Mouse (Mus musculus): ENCODE data around the gene Spata25. TPM values are rescaled to one million over a fixed set of nuclear protein-coding genes. Genes with fewer than 3 reads are reported as not detected.
A peak's percentile ranks its signal among the peaks of the same experiment; 100 is the strongest.
"Not testable (repeated sequence)": the region's sequence is repeated elsewhere in the genome, so short reads cannot be mapped to it uniquely, and the experiment has no call there.

Spata25 gene
- total RNA-seq (2021) = under 1 TPM; 0.47 to 0.79 TPM
- long read RNA-seq, experiment 1 = 0 reads
- long read RNA-seq, experiment 2 = 0 reads

DNA sequence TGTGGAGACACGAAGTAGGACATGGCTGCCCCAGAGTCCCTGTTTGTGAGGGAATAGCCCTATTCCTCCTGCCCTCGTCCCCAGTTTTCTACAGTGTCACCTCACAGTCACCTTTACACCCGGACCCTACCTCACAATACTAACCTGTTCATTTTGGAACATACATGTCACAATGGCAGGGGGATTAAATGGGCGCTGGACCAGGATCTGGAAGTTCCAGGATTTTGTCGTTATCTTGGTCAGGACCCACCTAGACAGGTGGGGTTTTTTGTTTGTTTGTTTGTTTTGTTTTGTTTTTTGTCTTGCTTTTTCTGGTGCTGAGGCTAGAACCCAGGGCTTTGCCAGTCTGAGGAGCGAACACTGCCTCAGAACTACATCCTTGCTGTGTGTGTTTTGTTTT, at the start of gene Spata25:
TSS of gene Spata25 (minus strand) at position 101 of the 400 bp plus-strand sequence.
- no peak for DNase-seq (ENCODE audit: low spot score in 2 of 2)
- Histone ChIP-seq H3K4me3 (no peak within 1 kb of the TSS), H3K27ac (no peak within 1 kb of the TSS)
- no peak for TF ChIP-seq CTCF (conservative IDR thresholded peaks at IDR 0.05)

DNA sequence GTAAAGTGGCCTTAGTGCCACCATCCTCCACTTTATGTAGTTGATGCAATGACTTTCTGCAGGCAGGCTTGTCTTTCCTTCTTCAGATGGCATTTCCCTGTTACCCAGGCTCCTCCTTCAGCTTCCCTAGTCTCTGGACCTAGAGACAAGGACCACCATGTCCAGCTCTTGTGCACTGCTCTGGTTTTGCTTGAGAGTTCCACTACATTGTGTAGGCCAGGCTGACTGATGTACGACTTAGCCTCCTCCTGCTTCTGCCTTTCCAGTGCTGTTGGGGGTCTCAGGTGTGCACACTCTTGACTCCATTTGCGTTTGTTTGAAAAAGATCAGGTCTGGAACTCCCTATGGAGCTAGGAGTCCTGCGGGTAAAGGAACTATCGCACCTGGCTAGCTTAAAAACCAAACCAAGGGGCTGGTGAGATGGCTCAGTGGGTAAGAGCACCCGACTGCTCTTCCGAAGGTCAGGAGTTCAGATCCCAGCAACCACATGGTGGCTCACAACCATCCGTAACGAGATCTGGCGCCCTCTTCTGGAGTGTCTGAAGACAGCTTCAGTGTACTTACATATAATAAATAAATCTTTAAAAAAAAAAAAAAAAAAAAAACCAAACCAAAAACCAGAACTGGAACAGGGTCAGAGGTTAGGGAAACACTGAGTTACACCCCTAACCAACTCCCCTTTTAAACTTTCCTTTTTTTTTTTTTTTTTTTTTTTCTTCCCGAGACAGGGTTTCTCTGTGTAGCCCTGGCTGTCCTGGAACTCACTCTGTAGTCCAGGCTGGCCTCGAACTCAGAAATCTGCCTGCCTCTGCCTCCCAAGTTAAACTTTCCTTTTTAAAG, 49.3 kb upstream of the Spata25 start:
- TF ChIP-seq CTCF (conservative IDR thresholded peaks at IDR 0.05) = peak; percentile 51
- H3K4me3 ChIP-seq = peak overlapping the region; percentile 74; the same call in 1 of the 2 replicates
- peak overlapping the region; percentile 100 for H3K27ac ChIP-seq
- not testable (repeated sequence) for DNase-seq (ENCODE audit: low spot score in 2 of 2)

DNA sequence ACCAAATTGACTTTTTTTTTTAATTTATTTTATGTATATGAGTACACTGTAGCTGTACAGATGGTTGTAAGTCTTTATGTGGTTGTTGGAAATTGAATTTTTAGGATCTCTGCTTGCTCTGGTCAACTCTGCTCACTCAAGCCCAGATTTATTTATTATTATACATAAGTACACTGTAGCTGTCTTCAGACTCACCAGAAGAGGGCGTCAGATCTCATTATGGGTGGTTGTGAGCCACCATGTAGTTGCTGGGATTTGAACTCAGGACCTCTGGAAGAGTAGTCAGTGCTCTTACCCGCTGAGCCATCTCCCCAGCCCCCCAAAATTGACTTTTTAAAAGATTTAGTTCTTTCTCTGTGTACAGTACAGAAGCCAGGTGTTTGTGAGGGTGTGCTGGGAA, 47.3 kb upstream of the Spata25 start:
- not testable (repeated sequence) for DNase-seq (ENCODE audit: low spot score in 2 of 2); H3K4me3 ChIP-seq
- peak; percentile 58 for TF ChIP-seq CTCF (conservative IDR thresholded peaks at IDR 0.05)
- peak overlapping the region; percentile 57 for H3K27ac ChIP-seq

DNA sequence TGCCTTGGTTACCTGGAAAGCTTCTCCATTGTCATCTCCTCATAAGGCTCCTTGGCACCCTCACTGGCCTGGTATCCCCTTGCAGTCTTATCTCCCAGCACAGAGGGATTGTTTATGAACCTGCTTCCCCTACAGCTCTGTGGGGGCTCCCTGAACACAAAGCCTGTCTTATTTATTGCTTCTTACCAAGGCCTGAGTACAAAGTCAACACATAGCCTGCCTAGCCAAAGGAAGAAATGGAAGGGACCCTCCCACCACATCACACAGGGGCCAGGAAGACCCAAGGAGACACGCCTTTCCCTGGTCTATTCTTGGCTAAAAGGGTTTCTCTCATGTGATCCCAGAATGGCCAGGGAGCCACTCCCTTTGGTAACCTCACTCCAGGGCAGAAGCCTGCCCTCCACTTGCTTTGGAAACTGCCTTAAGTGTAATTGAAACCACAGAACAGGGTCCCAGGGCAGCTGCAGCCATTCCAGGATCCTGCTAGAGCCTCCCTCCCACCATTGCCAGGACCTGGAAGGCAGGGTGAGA, 46.0 kb upstream of the Spata25 start:
- no peak for DNase-seq (ENCODE audit: low spot score in 2 of 2)
- H3K27ac ChIP-seq = peak overlapping the region; percentile 69
- TF ChIP-seq CTCF (conservative IDR thresholded peaks at IDR 0.05) = no peak
- no peak overlapping the region for H3K4me3 ChIP-seq

DNA sequence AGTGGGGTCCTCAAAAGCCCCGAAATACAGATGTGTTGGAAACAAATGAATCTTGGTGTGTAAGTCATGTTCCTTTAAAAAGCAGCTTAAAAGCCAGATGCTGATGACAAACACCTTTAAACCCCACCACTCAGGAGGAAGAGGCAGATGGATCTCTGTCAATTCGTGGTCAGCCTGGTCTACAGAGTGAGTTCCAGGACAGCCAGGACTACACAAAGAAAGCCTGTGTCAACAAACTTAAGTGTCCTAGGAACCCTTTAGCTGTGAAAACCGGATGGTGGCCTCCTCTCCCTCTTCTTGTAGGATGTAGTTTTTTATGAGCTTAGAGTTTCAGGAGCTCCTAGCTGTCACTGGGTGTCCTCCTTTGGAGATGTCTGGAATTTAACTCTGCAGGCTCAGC, 45.3 kb upstream of the Spata25 start:
- Histone ChIP-seq H3K27ac (peak overlapping the region; percentile 69), H3K4me3 (no peak overlapping the region)
- DNase-seq (ENCODE audit: low spot score in 2 of 2) = no peak
- TF ChIP-seq CTCF (conservative IDR thresholded peaks at IDR 0.05) = no peak

DNA sequence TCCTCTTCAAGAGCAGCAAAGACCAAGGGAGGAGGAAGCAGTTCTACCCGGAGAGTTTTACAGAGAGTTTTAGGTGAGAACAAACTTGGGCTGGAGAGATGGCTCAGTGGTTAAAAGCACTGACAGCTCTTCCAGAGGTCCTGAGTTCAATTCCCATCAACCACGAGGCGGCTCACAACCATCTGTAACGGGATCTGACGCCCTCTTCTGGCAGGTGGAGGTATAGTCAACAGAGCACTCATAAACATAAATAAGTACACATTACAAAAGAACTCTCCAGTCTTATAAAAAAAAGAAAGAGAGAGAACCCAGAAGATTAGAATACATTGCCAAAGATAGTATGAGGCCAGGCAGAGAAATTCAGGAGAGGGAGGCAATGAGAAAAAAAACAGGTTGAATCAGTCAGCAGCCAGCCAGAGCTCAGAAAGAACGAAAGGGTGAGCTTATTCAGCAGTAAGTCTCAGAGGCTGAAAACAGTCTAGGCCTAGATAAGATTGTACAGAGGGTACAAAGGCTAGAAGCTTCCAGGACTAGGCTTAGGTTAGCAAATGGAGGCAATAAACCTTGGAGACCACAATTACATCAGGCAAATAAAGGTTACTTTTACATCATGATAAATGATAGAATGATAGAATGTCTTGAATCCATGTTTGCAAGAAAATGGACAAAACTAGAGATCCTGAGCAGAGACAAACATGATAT, 43.4 kb upstream of the Spata25 start:
- H3K27ac ChIP-seq = no peak overlapping the region
- no peak overlapping the region for H3K4me3 ChIP-seq
- peak; percentile 37; the same call in 1 of the 2 replicates for TF ChIP-seq CTCF (conservative IDR thresholded peaks at IDR 0.05)
- no peak for DNase-seq (ENCODE audit: low spot score in 2 of 2)

DNA sequence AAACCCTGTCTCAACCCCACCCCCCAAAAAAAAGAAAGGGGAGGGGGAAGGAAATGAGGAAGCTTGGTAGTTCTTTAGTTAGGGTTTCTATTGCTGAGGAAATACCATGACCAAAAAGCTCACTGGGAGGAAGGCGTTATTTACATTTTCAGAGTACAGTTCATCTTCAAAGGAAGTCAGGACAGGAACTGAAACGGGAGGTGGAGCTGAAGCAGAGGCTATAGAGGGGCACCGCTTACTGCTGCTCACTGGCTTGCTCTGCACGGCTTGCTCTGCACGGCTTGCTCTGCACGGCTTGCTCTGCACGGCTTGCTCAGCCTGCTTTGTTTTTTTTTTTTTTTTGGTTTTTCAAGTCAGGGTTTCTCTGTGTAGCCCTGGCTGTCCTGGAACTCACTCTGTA, 40.2 kb upstream of the Spata25 start:
- DNase-seq (ENCODE audit: low spot score in 2 of 2) = no peak
- H3K4me3 ChIP-seq = no peak overlapping the region
- no peak for TF ChIP-seq CTCF (conservative IDR thresholded peaks at IDR 0.05)
- H3K27ac ChIP-seq = no peak overlapping the region

DNA sequence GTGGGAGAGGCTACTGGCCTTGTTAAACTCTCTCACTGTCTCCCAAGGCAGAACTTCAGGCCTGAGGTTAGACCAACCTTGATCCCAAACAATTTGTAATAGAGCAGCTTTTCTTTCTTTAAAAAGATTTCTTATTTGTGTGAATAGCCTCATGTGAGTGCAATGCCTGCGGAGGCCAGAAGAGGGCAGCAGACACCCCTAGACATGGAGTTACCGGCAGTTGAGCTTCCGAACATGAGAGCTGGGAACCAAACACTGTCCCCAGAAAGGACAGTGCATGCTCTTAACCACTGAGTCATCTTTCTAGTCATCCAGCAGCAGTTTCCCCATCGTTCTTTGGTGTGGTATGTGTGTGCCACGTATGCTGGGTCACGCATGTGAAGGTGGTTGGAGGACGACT, 39.2 kb upstream of the Spata25 start:
- H3K27ac ChIP-seq = peak overlapping the region; percentile 67
- TF ChIP-seq CTCF (conservative IDR thresholded peaks at IDR 0.05) = peak; percentile 72
- no peak overlapping the region for H3K4me3 ChIP-seq

DNA sequence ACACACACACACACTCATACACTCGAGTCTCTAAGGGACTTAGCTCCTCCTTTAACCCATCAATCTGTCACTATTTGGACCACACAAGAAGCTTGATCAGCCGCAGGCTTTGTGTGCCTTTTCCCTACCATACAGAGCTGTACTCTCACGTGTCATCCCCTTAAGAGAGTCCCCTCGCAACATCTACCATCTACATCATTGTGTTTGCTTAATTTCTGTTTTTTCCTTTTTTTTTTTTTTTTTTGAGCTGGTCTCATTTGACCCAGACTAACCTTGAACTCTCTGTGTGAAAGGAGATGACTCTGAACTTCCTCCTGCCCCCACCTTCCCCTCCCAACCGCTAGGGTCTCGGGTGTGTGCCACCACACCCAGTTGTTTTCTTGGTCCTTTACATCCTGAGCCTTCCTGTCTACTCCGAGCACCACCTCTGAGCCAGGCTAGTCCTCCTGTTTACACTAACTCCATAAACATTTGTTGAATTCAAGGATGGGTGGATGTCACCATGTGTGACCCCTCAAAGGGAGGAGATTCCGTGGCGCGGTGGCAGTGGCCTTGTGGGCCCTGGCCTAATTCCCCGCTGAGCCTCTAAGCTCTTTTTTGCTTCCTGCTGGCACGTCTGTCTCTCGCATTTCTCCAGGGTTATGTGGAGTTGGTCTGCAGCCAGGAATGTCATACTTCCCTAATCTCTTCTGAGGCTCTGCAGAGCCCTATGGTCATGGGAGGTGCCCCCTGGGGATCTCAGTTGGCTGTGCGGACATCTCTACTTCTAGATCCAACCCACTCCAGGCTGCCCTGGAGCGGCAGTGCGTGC, 38.6 kb upstream of the Spata25 start:
- Histone ChIP-seq H3K4me3 (no peak overlapping the region), H3K27ac (peak overlapping the region; percentile 67)
- TF ChIP-seq CTCF (conservative IDR thresholded peaks at IDR 0.05) = peak; percentile 19; the same call in 1 of the 2 replicates
- DNase-seq (ENCODE audit: low spot score in 2 of 2) = no peak

More for the DNA sequence above, 39.2 kb upstream of the Spata25 start:
- DNase-seq (ENCODE audit: low spot score in 2 of 2) = no peak

DNA sequence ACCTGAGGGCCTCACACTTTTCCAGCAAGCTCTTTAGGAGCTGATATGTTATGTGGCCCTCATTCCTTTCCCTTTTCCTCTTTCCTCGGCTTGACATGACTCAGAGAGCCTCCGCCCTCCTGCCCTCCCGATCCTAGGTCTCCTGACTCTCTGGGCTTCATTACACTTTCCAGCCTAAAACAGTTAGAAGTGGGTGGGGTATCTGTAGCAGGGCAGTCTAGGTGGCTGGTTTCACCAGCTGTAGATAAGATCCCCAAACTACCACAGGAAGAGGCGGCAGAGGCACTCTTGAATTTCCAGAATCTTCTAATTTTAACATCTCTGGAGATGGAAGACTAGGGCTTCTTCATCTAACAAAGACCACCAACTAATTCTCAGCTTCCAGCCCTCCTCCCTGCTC, 36.3 kb upstream of the Spata25 start:
- no peak for TF ChIP-seq CTCF (conservative IDR thresholded peaks at IDR 0.05)
- Histone ChIP-seq H3K27ac (no peak overlapping the region), H3K4me3 (no peak overlapping the region)
- DNase-seq (ENCODE audit: low spot score in 2 of 2) = no peak

DNA sequence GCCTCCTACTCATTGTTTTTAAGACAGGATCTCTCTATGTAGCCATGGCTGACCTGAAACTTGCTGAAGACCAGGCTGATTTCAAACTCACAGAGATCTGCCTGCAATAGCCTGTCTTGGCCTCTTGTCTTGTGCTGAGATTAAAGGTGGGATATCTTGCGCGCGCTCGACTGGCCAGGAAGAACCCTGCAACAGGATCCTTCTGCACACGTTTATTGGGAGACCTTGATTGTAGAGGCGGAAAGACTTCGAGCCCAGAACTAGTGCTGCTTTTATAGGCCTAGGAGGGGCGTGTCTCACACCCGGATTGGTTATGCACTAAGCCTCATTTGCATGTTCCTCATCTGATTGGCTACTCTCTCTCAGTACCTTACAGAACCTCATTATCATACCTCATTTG, 35.1 kb upstream of the Spata25 start:
- H3K4me3 ChIP-seq; DNase-seq (ENCODE audit: low spot score in 2 of 2); H3K27ac ChIP-seq: not testable (repeated sequence)

DNA sequence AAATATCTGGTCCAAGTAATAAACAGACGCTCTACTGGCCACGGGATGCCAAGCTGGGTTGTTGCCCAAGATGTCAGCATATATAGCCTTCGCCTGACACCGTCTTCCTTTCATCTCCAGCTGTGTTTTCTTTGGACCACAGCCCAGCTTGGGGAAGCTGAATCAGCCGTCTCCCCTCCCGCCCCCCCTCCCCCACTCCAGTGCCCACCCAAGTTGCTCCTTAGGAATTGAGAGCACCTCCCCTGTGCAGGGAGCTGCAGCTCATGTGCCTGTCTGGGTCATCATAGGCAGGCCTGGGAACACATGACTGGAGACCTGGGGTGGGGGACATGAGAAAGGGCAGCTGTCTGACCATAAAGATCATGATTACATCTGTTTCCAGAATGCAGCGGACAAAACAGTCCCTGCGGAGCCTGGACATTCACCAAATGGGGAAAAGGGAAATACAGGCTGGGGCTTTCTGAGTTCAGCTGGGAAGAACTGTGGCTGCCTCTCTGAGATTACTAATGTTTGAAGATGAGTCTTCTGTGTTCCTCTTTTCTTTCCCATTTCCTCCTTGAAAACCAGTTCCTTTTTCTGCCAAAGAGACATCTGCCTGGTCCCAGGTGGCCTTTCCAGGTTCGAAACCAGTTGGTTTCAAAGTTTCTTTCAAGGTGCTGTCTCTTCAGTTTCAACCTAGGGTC, 34.0 kb upstream of the Spata25 start:
- Histone ChIP-seq H3K4me3 (no peak overlapping the region), H3K27ac (peak overlapping the region; percentile 61; the same call in 1 of the 2 replicates)
- DNase-seq (ENCODE audit: low spot score in 2 of 2) = no peak
- no peak for TF ChIP-seq CTCF (conservative IDR thresholded peaks at IDR 0.05)

Data from layer of hippocampus, adult 2 months (tissue).